Mouse (Mus musculus) kidney, adult 2 months (tissue): ENCODE measurements at regions not wholly inside any gene's neighbourhood (a gene's known extent, or its start where the extent isn't known, plus 50 kb on each side); places are given as distances from the start of the nearest gene placed in this dataset.
A peak's percentile ranks its signal among the peaks of the same experiment; 100 is the strongest.

Experiments used
- DNase-seq: peaks from one replicate; pipeline ENCODE4 v3.0.0; 2021
- H3K27ac ChIP-seq: fragments of 200-500 bp; 2 replicates; pipeline ENCODE4 v1.5.1; 2012; ENCODE audit warnings: low read depth, low read length, control low read depth, inconsistent platforms; ENCODE audit not compliant: insufficient read depth
- H3K27me3 ChIP-seq: fragments of 200-500 bp; replicated peaks from 2 replicates; pipeline ENCODE4 v1.6.1; 2012; ENCODE audit warnings: mild to moderate bottlenecking, moderate library complexity, low read length, inconsistent platforms; ENCODE audit not compliant: control insufficient read depth, insufficient read depth
- H3K36me3 ChIP-seq: fragments of 200-500 bp; 2 replicates; pipeline ENCODE4 v1.6.1; 2012; ENCODE audit warnings: mild to moderate bottlenecking, moderate library complexity, low read length, inconsistent platforms; ENCODE audit not compliant: control insufficient read depth, insufficient read depth
- H3K4me1 ChIP-seq: fragments of 200-500 bp; 2 replicates; pipeline ENCODE4 v1.6.1; 2011; ENCODE audit warnings: low read length; ENCODE audit not compliant: control insufficient read depth, insufficient read depth
- H3K4me3 ChIP-seq: fragments of 200-500 bp; 2 replicates; pipeline ENCODE4 v1.5.1; 2011; ENCODE audit warnings: mild to moderate bottlenecking, low read depth, low read length, control low read depth; ENCODE audit not compliant: insufficient read depth
- CTCF ChIP-seq: fragments of 200-500 bp; conservative IDR thresholded peaks from 2 replicates; pipeline ENCODE4 v1.5.1; 2011; ENCODE audit warnings: low read depth, mild to moderate bottlenecking, control low read depth, low read length, moderate library complexity, mixed read lengths; ENCODE audit not compliant: insufficient read depth, insufficient read length
- POLR2A ChIP-seq: fragments of 200-500 bp; IDR thresholded peaks from one replicate; pipeline ENCODE4 v1.6.1; 2011; ENCODE audit warnings: low read depth, low read length, control low read depth
- WGBS: fragments of 180-500 bp; shearing (Covaris S2); methylation state at CpG from one replicate; pipeline ENCODE4 v1.1.7; 2018; 5-methylcytosine and 5-hydroxymethylcytosine counted together

GRCm38 (mm10) chr6:49989585-49990521 lies 120.2 kb upstream of the Mpp6 start:
- DNase-seq: peak; percentile 54
- Histone ChIP-seq H3K27ac (no peak overlapping the region), H3K4me3 (no peak overlapping the region), H3K4me1 (no peaks in the 10 kb centered on the region; the same call in 1 of the 2 replicates), H3K27me3 (no peaks in the 10 kb centered on the region; the same call in 1 of the 2 replicates), H3K36me3 (no peaks in the 10 kb centered on the region)
- TF ChIP-seq POLR2A (no peak), CTCF (no peak)
- WGBS: 78% methylated on average over 9 of the region's 9 CpGs

- H3K4me1 ChIP-seq: no peaks in the 10 kb centered on the region; the same call in 1 of the 2 replicates
- no peak overlapping the region for H3K4me3 ChIP-seq
- WGBS: 33% methylated on average over 8 of the region's 8 CpGs
- H3K27ac ChIP-seq: no peak overlapping the region
- H3K27me3 ChIP-seq: no peaks in the 10 kb centered on the region; the same call in 1 of the 2 replicates
- no peaks in the 10 kb centered on the region for H3K36me3 ChIP-seq
- no peak for TF ChIP-seq POLR2A
- no peak for TF ChIP-seq CTCF
- DNase-seq: no peak
These were observed 119.6 kb upstream of the Mpp6 start for GRCm38 (mm10) chr6:49990522-49990858.

GRCm38 (mm10) chr6:49999365-49999764 lies 110.7 kb upstream of the Mpp6 start:
- H3K27ac ChIP-seq: no peak overlapping the region
- no peak overlapping the region for H3K4me3 ChIP-seq
- H3K4me1 ChIP-seq: no peaks in the 10 kb centered on the region
- no peaks in the 10 kb centered on the region for H3K27me3 ChIP-seq
- H3K36me3 ChIP-seq: no peaks in the 10 kb centered on the region
- DNase-seq: no peak
- 85% methylated on average over 11 of the region's 11 CpGs for WGBS
- no peak for TF ChIP-seq POLR2A

- Histone ChIP-seq H3K27me3 (no peaks in the 10 kb centered on the region), H3K4me1 (peaks cover 5% of the 10 kb centered on the region), H3K4me3 (no peak overlapping the region), H3K27ac (no peak overlapping the region), H3K36me3 (no peaks in the 10 kb centered on the region)
- no peak for DNase-seq
- 89% methylated on average over 4 of the region's 4 CpGs for WGBS
- TF ChIP-seq CTCF: no peak
- TF ChIP-seq POLR2A: no peak
These were observed 102.0 kb upstream of the Mpp6 start for GRCm38 (mm10) chr6:50008074-50008473.

- TF ChIP-seq CTCF (no peak), POLR2A (no peak)
- Histone ChIP-seq H3K4me1 (peaks cover 5% of the 10 kb centered on the region), H3K27ac (peak overlapping the region; percentile 71), H3K36me3 (no peaks in the 10 kb centered on the region), H3K27me3 (no peaks in the 10 kb centered on the region), H3K4me3 (no peak overlapping the region)
- DNase-seq: peak; percentile 5
- WGBS: 30% methylated on average over 3 of the region's 3 CpGs
These were observed 101.2 kb upstream of the Mpp6 start for GRCm38 (mm10) chr6:50008869-50009268.

- TF ChIP-seq POLR2A (no peak), CTCF (no peak)
- peak; percentile 73 for DNase-seq
- peaks cover 5% of the 10 kb centered on the region for H3K4me1 ChIP-seq
- H3K36me3 ChIP-seq: no peaks in the 10 kb centered on the region
- peak overlapping the region; percentile 71; the same call in 1 of the 2 replicates for H3K27ac ChIP-seq
- WGBS: 39% methylated on average over 7 of the region's 7 CpGs
- no peak overlapping the region for H3K4me3 ChIP-seq
- no peaks in the 10 kb centered on the region for H3K27me3 ChIP-seq
These were observed 100.7 kb upstream of the Mpp6 start for GRCm38 (mm10) chr6:50009339-50009738.

GRCm38 (mm10) chr6:50009856-50010255 lies 100.2 kb upstream of the Mpp6 start:
- H3K36me3 ChIP-seq: no peaks in the 10 kb centered on the region
- H3K4me1 ChIP-seq: peaks cover 5% of the 10 kb centered on the region
- no peak for TF ChIP-seq CTCF
- TF ChIP-seq POLR2A: no peak
- H3K27me3 ChIP-seq: no peaks in the 10 kb centered on the region
- 63% methylated on average over 5 of the region's 5 CpGs for WGBS
- H3K27ac ChIP-seq: no peak overlapping the region
- no peak for DNase-seq
- H3K4me3 ChIP-seq: no peak overlapping the region

- no peak for TF ChIP-seq CTCF
- TF ChIP-seq POLR2A: no peak
- Histone ChIP-seq H3K4me1 (peaks cover 5% of the 10 kb centered on the region), H3K36me3 (no peaks in the 10 kb centered on the region), H3K4me3 (no peak overlapping the region), H3K27me3 (no peaks in the 10 kb centered on the region), H3K27ac (no peak overlapping the region)
- DNase-seq: no peak
- 84% methylated on average over 12 of the region's 12 CpGs for WGBS
These were observed 99.0 kb upstream of the Mpp6 start for GRCm38 (mm10) chr6:50011071-50011470.
